Comparison of ENCODE assay signal across 21 mouse cellular contexts in genomic region chr13:40971831-40972230, GRCm38 (mm10). TPM values are rescaled to one million over a fixed set of nuclear protein-coding genes. Genes with fewer than 3 reads are reported as not detected.
A peak's percentile ranks its signal among the peaks of the same experiment; 100 is the strongest.
DNase-seq lines count a peak whose midpoint lies in the region; ATAC-seq lines count a peak whose summit lies in the region.
"Had no signal": no experiment of that assay in that cellular context is flagged by ENCODE, and none has a peak within 500 bp of the region (broad histone marks: within the 10 kb centered on the region; RNA-seq: fewer than 3 reads in every experiment).

No protein-coding gene starts in this region.

- WGBS in midbrain, embryonic 14.5 days: 80% methylated on average over 2 of the region's 2 CpGs

- no peak overlapping the region for H3K27ac ChIP-seq in midbrain, embryonic 14.5 days (replicated peaks; ENCODE audit: low read depth, low read length)
- H3K27ac ChIP-seq: embryonic facial prominence, embryonic 15.5 days; forebrain, embryonic 15.5 days; heart, adult 2 months; heart, embryonic 15.5 days; hindbrain, embryonic 14.5 days had no signal

- intact Hi-C loops in left cerebral cortex, postnatal 36 days (cut with DNase I): no loop called here

- no peaks in the 10 kb centered on the region for H3K9me3 ChIP-seq in midbrain, embryonic 14.5 days (ENCODE audit: control insufficient read depth, low read length)
- H3K9me3 ChIP-seq: embryonic facial prominence, embryonic 15.5 days; forebrain, embryonic 15.5 days; heart, embryonic 15.5 days had no signal

- H3K27me3 ChIP-seq in midbrain, embryonic 14.5 days (ENCODE audit: control insufficient read depth, insufficient read depth, low read length): no peaks in the 10 kb centered on the region
- H3K27me3 ChIP-seq: embryonic facial prominence, embryonic 15.5 days; forebrain, embryonic 15.5 days; heart, embryonic 15.5 days had no signal

- H3K36me3 ChIP-seq in midbrain, embryonic 14.5 days (ENCODE audit: control insufficient read depth, insufficient read depth, low read length): no peaks in the 10 kb centered on the region
- H3K36me3 ChIP-seq: embryonic facial prominence, embryonic 15.5 days; forebrain, embryonic 15.5 days; heart, embryonic 15.5 days had no signal

- no peak for ATAC-seq in CD4-positive, CD25-positive, alpha-beta regulatory T cell, adult 4 months
- no peak for ATAC-seq in midbrain, embryonic 14.5 days (ENCODE audit: low FRiP score, low TSS enrichment)
- ATAC-seq: forebrain, embryonic 15.5 days had no signal

- no peak overlapping the region for H3K9ac ChIP-seq in midbrain, embryonic 14.5 days (replicated peaks; ENCODE audit: low read length)
- H3K9ac ChIP-seq: embryonic facial prominence, embryonic 15.5 days; forebrain, embryonic 15.5 days; heart, embryonic 15.5 days; hindbrain, embryonic 14.5 days had no signal

- H3K4me1 ChIP-seq in midbrain, embryonic 14.5 days (ENCODE audit: control insufficient read depth, insufficient read depth, low read length): no peaks in the 10 kb centered on the region
- H3K4me1 ChIP-seq: embryonic facial prominence, embryonic 15.5 days; forebrain, embryonic 15.5 days; heart, embryonic 15.5 days had no signal

- no peak overlapping the region for H3K4me3 ChIP-seq in midbrain, embryonic 14.5 days (replicated peaks; ENCODE audit: low read depth, low read length)
- H3K4me3 ChIP-seq: embryonic facial prominence, embryonic 15.5 days; forebrain, embryonic 15.5 days; heart, adult 2 months; heart, embryonic 15.5 days had no signal

- no peak overlapping the region for H3K4me2 ChIP-seq in midbrain, embryonic 14.5 days (ENCODE audit: low read length)
- H3K4me2 ChIP-seq: embryonic facial prominence, embryonic 15.5 days; forebrain, embryonic 15.5 days; heart, embryonic 11.5 days; heart, embryonic 15.5 days; hindbrain, embryonic 14.5 days had no signal

- DNase-seq in CD4-positive, CD25-positive, alpha-beta regulatory T cell, adult 2 months (ENCODE audit: low read depth, low spot score): peak; percentile 1
- DNase-seq in retina, embryonic 14.5 days (ENCODE audit: low spot score): peak; percentile 21
- peak; percentile 92 for DNase-seq in thymus, postnatal 0 days (ENCODE audit: low spot score)
- peak; percentile 65 to 85 for DNase-seq in thymus, postnatal 36 days
- no peak for DNase-seq in kidney, postnatal 10 days
- no peak for DNase-seq in left cerebral cortex, postnatal 36 days (ENCODE audit: low spot score in 2 of 2)
- no peak for DNase-seq in midbrain, embryonic 14.5 days
- DNase-seq: adrenal gland, postnatal 25 days; B cell, adult 2 months; cerebellum, adult 2 months; cerebellum, postnatal 14 days; embryo, embryonic 11 days; gastrocnemius, postnatal 10 days; heart, adult 2 months; heart, postnatal 14 days had no signal

RNA-seq across cellular contexts. Expression of gene Pak1ip1, which starts 29.0 kb away (rescaled TPM):
- polyA plus RNA-seq in CD4-positive, CD25-positive, alpha-beta regulatory T cell, adult 4 months (2017; shearing (Covaris generic)): 100 to 1,000 TPM in 1 of 2 experiments, 10 to 100 TPM in 1; 87.1 to 102 TPM
- polyA plus RNA-seq in thymus, postnatal 0 days (2015; fragmentation: Nextera tagmentation; extraction: Ambion mirVana): 85.4 and 90.9 TPM in 2 replicates
- 10 to 100 TPM; 41.3 to 44.2 TPM for total RNA-seq in left cerebral cortex, postnatal 36 days (2021)
- polyA plus RNA-seq in midbrain, embryonic 14.5 days (2014; fragmentation: Nextera tagmentation; extraction: Ambion mirVana): 62.9 and 66.0 TPM in 2 replicates

RNA-seq across cellular contexts. Expression of gene Tmem14c, which starts 44.3 kb away (rescaled TPM):
- polyA plus RNA-seq in CD4-positive, CD25-positive, alpha-beta regulatory T cell, adult 4 months (2017; shearing (Covaris generic)): 100 to 1,000 TPM; 129 to 131 TPM
- polyA plus RNA-seq in thymus, postnatal 0 days (2015; fragmentation: Nextera tagmentation; extraction: Ambion mirVana): 260 and 269 TPM in 2 replicates
- total RNA-seq in left cerebral cortex, postnatal 36 days (2021): 10 to 100 TPM; 57.9 to 60.8 TPM
- 127 and 130 TPM in 2 replicates for polyA plus RNA-seq in midbrain, embryonic 14.5 days (2014; fragmentation: Nextera tagmentation; extraction: Ambion mirVana)

Comparison
In these comparisons a context has a peak if more than half of its experiments do, and no peak if none do; other contexts are left out.
1. DNase-seq: peak in CD4-positive, CD25-positive, alpha-beta regulatory T cell, adult 2 months (single experiment), retina, embryonic 14.5 days (single experiment), thymus, postnatal 0 days (single experiment) and thymus, postnatal 36 days (2 of 2); none in kidney, postnatal 10 days (single experiment), left cerebral cortex, postnatal 36 days (0 of 2) and midbrain, embryonic 14.5 days (single experiment).